Mouse (Mus musculus) 3T3-L1 (cell line): ENCODE measurements at regions not wholly inside any gene's neighbourhood (a gene's known extent, or its start where the extent isn't known, plus 50 kb on each side); places are given as distances from the start of the nearest gene placed in this dataset.
A peak's percentile ranks its signal among the peaks of the same experiment; 100 is the strongest.
"Not testable (repeated sequence)": the region's sequence is repeated elsewhere in the genome, so short reads cannot be mapped to it uniquely, and the experiment has no call there.

Source experiments
- DNase-seq: peaks from one replicate; pipeline ENCODE4 v3.0.0-alpha.2; 2015; ENCODE audit warnings: low read depth, low spot score

DNA sequence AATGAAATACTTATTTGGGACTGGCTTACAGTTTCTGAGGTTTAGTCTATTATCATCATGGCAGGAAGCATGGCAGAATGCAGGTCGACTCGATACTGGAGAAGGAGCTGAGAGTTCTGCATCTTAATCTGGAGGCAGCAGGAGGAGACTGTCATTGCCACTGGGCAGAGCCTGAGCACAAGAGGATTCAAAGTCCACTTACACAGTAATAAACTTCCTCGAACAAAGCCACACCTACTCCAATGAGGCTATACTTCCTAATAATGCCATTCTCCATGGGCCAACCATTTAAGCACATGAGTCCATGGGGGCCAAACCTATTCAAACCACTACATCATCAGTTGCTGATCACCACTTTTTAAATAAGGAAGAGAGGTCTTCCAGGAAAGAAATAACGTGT lies 393.5 kb downstream of the Gja1 start:
- DNase-seq: no peak

DNA sequence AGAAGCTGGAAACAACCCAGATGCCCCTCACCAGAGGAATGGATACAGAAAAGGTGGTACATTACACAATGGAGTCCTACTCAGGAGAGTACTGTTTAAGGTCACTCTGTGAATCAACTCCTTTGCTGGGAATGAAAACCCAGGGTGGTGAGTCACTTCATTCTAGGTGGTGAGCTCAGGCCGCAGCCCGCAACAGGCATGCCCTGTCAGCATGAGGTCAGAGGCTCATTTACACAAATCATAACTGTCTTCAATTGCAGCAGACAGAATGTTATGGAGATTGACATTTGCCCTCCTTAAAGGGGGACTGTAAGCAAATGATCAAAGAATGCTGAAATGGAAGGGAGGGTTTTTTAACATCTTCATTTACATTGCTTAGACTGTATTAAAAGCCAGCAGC lies 405.1 kb downstream of the Gja1 start:
- DNase-seq: peak; percentile 93

DNA sequence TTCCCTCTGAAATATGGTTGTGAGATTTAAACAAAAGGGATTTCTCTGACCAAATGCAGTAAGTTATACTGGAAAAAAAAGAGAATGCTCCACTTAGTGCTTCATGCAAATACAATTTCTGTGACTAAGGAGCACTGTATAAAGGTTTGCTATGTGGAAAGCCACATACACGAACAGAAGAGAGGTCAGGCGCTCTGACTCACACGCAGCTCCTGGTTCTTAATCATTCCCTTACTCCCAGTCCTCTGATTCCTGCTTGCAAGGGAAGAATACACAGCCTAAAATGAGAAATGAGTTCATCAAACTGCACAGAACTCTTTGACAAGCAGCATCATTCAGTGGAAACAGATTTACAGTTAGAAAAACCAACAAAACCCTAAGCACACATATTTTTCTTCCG lies 406.8 kb downstream of the Gja1 start:
- peak; percentile 90 for DNase-seq

DNA sequence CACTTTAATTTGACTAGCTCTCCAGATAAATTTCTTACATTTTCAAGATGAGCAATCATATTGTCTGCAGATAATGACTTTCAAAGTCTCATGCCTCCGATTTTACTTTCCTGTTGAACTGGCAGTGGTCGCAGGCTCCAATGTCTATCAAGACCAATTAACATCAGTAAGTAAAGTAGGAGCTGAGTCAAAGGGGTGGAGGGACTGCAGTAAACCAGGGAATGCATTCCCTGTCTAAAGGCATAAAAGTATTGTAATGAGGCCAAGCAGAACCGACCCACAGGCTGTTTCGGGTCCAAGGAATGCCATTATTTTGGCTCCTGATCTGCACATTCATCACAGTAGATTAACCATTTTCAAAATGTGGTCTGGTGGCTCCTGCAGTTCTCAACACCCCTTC lies 411.0 kb downstream of the Gja1 start:
- peak; percentile 9 for DNase-seq

DNA sequence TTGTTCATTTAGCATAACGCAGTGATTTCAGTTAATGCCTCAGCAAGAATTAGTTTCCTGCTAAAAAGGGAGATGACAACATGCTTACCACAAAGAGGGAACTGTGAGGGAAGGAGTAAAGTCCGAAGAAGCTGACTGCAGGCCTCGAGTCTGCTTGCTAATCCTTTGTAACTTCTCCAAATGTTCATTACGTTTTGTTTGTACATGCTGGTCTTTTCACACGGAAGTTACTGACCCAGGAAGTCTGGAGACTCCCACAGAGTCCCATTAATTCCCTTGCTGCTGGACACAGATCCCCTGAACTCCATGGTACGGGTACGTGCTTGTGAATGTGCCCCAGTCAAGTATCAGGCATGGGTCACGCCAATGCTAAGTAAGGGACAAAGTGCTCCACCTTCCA lies 415.9 kb downstream of the Gja1 start:
- no peak for DNase-seq

DNA sequence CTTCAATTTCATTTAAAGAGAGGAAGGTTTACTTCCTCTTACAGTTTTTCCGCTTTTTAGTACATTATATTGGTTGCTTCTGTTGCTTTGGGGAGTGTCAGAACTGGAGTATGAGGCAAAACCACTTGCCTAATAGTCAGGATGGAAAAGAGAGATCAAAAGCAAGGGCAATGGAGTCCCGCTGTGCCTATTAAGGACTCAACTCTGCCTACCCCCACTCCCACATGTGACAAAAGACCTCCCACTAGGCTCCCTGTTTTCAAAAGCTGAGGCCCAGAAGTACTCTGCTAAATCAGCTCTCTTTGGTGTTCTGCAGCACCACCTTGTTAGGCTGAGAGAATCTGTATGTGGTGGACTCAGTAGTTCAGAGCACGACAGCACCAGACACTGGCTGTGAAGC lies 418.3 kb downstream of the Gja1 start:
- no peak for DNase-seq

DNA sequence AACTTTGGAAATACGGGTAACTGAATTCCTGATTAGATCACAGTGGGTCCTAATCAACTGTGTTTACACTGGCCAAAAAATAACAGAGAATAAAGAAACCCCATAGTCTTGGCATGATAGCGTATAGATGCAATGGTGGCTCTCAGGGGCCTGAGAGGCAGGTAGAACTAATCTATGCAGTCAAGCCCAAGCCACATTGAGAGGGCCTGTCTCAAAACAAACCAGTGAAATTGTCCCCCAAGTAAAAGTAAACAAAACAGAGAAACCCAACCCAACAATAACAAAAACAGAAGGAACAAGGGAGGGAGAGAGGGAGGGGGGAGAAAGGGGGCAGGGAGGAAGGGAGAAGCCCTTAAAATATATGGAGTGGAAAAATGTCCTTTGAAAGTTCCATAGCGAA lies 422.2 kb downstream of the Gja1 start:
- no peak for DNase-seq

DNA sequence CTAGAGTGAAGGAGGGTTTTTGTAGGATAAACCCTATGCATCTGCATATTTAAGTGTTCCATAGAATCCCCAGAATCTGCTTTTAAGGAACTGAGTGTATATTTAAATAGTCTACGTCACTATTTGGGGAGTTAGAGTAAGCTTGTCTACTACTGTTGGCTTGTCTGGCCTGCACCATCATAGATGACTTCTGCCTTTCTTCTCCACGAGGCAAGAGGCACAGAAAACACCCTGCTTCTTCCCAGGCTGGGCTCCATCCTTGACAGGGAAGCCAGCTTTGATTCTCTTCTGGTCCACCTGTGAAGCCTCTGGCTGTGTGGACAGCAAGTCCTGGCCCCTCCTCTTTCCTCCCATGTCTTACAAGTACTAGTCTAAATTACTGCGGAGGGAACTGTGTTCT lies 422.6 kb downstream of the Gja1 start:
- DNase-seq: no peak

DNA sequence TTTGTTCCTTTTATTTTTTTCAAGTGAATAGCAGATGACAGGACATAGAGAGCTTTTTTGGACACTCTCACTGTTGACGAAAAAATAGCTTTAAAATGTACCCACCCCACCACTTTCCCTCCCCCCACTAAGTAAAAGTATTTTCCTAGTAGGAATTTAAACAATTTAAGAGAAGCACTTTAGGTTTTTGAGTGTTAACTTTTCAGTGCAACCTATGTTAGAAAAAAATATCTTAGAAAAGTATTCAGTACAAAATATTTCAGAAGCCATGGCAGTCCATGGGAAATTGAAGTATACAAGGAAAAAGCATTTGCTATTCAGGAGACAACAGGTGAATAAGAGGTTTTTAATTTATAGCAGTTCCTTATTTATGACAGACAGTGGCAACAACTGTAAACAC lies 431.9 kb downstream of the Gja1 start:
- DNase-seq: no peak

DNA sequence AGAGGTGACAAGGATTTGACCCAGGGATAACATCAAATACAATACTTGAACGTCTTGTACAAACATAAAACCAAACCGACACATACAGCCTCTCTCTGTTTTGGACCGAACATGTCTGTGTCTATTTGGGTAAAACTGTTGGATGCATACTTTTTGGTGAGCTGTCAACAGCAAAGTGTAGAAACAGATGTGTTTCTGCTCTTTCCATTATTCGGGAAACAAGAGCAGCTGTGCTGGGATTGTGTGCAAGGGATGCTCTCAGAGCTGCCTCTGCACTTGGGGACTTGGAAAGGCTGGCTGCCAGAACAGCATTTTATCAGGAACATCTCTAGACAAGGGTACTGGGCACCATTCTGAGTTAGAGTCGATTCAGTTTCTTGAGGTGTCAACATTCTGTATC lies 445.0 kb downstream of the Gja1 start:
- DNase-seq: no peak

DNA sequence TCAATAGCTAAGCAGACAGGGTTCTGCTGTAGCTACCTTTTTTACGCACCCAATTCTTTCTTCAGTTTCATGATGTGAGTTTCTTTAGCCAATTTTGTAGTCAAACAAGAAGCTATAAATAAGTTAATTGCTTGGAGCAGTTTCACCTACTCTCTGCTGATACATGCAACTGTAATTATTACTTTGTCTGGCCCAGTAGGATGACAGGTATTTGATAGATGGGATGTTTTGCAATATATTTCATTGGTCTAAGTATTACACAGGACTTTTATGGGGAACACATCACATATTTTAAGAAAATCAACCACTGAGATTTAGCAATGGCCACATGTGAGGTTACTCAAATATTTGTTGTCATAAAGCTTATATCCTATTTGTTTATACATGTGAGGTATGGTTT lies 454.2 kb downstream of the Gja1 start:
- DNase-seq: no peak

DNA sequence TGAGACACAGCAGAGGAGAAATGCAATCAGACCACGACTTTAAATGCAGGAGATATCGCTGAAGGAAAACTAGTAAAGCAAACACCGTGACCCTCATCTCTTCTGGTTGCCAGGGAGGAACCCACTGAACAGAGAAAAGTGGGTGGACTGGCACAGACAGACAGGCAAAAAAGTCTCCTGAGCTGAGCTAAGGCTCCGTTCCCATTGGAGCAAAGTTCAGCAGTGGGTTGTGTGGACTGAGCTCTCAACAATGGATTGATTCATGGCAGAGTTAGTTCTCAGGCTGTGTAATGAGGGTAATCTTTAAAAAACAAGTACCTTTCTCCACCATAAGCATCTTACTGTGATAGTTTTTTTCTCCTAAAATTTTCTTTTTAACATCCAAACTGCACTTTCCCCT lies 454.8 kb downstream of the Gja1 start:
- no peak for DNase-seq

DNA sequence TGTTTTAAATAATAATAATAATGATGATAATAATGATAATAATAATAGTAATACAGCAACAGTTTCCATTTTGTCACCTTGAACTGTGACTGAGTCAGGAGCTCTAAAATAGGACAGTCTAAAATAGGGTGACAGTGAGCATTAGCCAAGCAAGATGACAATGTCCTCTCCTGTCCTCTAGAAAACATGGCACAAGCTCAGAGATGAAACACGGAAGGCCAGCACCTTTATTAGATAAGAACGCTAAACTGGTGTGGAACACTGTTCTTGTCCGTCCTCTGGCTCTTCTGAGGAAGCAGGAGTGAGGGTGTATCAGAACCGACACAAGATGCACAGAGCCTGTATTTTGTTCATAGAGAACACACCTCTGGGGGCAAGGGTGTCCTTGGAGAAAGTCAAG lies 459.0 kb downstream of the Gja1 start:
- DNase-seq: no peak

DNA sequence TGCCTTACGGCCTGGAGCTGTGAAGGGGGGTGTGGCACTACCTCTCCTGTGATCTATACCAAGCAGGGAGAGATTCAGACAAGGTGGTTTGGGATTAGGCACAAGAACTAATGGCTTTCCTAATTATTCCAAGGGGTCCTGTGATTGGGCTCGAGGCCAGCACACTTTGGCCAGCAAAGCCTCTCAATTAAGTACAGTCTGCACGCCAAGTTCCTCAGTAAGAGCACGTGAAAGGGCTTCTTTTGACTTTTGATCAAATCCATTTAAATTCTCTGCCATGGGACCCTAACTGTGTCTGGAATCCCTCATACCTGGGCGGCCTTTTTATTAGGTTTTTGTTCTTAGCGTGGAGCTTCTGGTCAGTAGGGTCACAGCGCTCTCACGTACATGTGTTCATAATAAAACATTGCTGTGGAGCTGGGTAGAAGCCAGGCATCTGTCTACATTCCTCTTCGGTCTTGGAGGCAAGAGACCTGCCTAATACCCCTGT lies 461.9 kb downstream of the Gja1 start:
- DNase-seq: no peak

DNA sequence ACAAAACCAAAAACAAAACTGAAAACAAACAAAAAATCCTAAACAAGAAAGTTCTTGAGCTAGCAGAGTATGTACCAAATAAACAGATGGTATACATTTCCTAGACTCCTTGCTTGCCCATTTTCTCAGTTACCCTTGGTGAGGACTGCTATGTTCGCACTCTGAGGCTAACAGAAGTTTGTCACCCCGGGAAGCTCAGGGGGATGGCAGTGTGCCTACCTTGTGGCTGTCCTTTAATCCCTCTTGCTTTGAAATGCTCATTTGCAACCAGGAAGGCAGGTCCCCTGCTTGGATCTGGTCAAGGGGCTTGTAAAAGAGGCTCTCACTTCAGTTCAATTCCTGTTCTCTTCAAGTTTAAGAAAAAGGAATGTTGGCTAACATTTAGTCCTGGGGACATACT lies 462.4 kb downstream of the Gja1 start:
- DNase-seq: no peak

DNA sequence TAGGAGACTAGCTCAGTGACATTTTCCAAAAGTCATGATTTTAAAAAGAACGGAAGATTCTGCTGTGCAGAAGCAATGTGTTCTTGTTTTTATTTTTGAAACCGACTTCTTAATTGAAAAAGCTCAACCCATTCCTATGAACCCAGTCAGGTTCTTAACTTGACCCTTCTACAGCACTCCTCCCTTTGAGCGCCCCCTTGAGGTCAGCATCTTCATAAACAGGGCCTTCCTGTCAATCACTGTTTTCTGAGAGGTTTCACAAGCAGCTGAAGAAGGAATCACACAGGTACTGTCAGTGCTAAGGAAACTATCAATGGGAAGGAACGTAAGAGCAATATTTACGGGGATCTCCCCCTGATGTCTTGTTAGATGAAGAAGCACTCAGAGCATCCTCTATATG lies 463.6 kb downstream of the Gja1 start:
- peak; percentile 40 for DNase-seq

DNA sequence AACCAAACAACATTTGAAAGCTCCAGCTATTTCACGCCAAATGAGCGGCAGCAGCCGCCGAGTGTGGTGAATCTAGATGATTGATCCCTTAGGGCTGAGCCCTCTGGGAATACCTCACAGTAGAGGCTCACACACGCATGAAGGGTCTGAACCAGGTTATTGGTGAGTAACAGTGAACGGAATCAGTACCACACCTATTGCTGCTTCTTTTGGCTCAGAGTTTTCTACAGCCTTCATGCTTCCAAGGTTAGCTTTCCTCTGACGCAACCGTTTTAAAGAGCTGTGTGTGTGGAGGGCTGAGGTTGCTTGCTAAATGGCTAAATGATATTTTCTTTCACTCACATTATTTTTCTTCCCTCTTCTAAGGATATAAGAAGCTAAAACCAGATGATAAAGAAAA lies 464.4 kb downstream of the Gja1 start:
- no peak for DNase-seq

DNA sequence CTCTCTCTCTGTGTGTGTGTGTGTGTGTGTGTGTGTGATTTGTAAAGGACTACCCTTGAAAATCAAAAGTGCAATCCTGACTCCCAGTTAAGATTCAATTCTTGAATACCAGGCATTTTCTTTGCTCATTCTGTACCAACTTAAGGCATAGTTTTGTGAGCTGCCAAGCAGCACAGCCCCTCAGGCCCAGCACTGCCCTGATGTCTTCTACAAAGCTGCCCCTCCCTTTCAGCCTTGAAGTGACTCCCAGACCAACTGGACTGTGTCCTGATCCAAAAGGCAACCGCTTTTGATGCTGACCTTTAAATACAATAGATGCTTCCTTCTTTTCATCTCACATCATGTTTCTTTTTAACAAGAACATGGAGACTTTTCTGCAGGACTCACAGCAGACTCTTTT lies 464.8 kb downstream of the Gja1 start:
- DNase-seq: no peak

DNA sequence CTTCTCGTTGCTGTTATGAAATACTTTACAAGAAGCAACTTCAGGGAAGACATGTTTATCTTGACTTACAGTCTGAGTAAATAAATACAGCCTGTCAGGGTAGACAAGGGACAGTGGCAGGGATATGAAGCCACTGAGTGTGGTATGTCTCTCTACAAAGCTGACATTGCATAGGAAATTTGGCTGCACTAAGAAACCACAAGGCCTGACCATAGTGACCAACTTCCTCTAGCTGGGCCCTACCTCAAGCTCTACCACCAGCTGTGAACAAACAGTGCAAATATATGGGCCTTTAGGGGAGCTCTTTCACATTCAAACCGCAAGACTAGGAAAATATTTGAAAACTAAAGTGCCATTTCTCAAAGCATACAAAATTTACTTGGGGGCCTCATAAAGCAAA lies 475.4 kb downstream of the Gja1 start:
- DNase-seq: no peak

DNA sequence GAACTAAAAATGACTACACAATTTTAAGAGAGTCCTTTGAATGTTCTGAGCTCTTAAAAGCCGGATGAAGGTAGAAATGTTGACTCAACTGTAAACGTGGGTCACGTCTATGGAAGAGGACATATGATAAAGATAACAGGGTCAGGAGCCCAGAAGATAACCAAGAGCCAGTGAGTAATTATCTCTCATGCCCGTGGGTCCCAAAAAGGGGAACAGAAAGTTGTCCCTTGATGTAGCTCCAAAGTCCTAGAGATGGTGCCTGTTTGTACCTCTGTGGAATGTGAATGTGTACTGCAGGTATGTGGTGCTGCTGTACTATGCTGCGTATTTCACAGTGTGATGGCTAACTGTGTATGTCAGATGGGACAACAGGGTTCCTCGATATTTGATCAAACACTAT lies 479.1 kb downstream of the Gja1 start:
- no peak for DNase-seq

DNA sequence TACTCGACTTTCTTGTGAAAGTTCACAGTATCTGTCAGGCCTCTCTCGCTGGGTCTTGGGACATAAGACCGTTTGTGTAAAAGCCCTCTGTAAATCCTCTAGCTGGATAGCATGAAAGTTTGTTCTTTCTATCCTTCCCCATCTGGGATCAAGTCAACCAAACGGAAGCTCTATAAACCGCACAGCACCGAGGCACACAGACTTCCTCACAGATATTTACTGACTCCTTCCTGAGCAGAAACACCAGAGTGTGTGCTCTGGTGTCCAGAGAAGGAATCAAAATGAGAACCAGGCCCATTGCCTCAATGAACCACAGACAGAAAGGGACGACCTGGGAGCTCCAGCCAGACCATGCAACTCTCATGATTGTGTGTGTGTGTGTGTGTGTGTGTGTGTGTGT lies 502.6 kb downstream of the Gja1 start:
- DNase-seq: no peak

DNA sequence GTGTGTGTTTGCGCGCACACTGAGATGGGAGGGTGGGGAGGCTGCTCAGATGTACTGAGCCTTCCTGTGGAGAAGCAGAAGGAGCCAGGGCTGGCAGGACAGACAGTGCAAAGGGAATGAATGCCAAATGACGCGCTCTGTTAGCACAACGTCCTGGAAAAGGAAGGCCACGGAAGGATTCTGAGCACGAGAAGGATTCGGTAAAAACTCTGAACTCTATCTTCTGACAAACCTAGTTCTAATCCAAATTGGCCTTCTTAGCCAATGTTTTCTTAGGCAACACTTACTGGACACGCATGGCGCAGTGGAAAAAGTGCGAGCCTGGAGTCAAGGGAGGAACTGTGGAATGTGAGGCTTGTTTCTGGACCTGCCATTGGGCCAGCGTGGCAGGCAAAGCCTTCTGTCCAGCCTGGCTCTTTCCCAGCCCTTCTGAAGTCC lies 503.0 kb downstream of the Gja1 start:
- no peak for DNase-seq

DNA sequence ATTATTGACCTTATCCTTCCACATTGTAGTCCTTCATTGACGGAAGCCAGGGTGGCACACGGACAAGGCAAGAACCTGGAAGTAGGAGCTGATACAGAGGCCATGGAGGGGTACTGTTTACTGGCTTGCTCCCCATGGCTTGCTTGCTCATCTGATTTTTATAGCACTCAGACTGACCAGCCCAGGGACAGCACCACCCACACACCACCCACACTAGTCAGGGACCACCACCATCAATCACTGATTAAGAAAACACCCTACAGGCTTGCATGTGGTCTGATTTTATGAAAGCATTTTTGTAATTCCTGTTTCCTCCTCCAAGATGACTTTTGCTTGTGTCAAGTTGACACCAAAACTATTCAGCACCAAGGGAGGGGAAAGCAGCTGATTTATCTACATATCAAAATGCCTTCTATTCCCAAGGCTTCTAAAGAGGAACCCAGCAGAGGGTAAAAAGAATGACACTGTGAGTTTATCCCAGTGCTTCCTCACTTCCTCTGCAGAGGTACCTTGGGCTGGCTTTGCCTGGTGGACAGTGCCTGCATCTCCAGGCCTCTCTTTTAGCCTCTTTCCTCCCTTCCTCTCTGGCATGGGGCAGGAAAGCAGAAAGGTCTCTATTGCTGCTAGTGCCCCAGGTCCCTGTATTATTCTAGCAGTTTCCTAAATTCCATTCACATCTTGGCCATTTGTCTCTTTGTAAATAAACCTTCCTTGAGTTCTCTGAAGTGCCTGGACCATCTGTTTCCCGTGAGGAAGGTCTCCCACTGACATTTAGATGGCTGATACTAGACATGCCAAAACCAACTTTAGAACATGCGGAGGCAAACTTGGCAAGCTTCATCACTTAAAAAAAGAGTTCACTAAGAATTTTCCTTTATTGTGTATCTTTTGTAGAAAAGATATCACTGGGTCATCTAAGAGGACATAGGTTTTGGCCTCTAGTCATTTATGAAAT lies 507.6 kb downstream of the Gja1 start:
- peak; percentile 18 for DNase-seq

DNA sequence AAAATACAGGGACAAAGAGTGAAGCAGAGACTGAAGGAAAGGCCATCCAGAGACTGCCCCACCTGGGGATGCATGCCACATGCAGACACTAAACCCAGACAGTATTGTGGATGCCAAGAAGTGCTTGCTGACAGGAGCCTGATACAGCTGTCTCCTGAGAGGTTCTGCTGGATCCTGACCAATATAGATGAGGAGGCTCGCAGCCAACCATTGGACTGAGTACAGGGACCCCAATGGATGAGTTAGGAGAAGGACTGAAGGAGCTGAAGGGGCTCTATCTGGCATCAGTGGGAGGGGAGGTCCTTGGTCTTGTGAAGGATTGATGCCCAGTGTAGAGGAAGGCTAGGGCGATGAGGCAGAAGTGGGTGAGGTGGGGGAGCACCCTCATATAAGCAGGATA lies 514.4 kb downstream of the Gja1 start:
- DNase-seq: not testable (repeated sequence)
